Mouse (Mus musculus) forebrain, embryonic 14.5 days (tissue): ENCODE measurements around the gene Magoh. TPM values are rescaled to one million over a fixed set of nuclear protein-coding genes. Genes with fewer than 3 reads are reported as not detected.

Experiments used
- ATAC-seq: fragments of 200-750 bp; cut with Nextera tagmentation; 2 replicates; pipeline ENCODE4 v1.8.0; 2017; ENCODE audit warnings: mild to moderate bottlenecking, moderate library complexity
- DNase-seq: peaks from one replicate; pipeline ENCODE4 v3.0.0-alpha.2; 2015; ENCODE audit warnings: low spot score
- H3K27ac ChIP-seq: fragments of 300-500 bp; sonication (generic); 2 replicates; pipeline ENCODE4 v1.5.1; 2014; ENCODE audit warnings: low read depth, mild to moderate bottlenecking, control low read depth, low read length, moderate library complexity
- H3K27me3 ChIP-seq: fragments of 300-500 bp; sonication (generic); replicated peaks from 2 replicates; pipeline ENCODE4 v1.6.1; 2014; ENCODE audit warnings: low read length, control low read depth, mixed read lengths; ENCODE audit not compliant: control insufficient read depth, insufficient read depth
- H3K36me3 ChIP-seq: fragments of 300-500 bp; sonication (generic); 2 replicates; pipeline ENCODE4 v1.6.1; 2014; ENCODE audit warnings: low read length, control low read depth; ENCODE audit not compliant: control insufficient read depth, insufficient read depth
- H3K4me1 ChIP-seq: fragments of 300-500 bp; sonication (generic); 2 replicates; pipeline ENCODE4 v1.6.1; 2014; ENCODE audit warnings: antibody characterized with exemption, low read length, control low read depth; ENCODE audit not compliant: control insufficient read depth, insufficient read depth
- H3K4me2 ChIP-seq: fragments of 300-500 bp; sonication (generic); 2 replicates; pipeline ENCODE4 v1.6.1; 2014; ENCODE audit warnings: mild to moderate bottlenecking, control low read depth, low read length
- H3K4me3 ChIP-seq: fragments of 300-500 bp; sonication (generic); 2 replicates; pipeline ENCODE4 v1.5.1; 2014; ENCODE audit warnings: low read depth, low read length, control low read depth
- H3K9ac ChIP-seq: fragments of 300-500 bp; sonication (generic); 2 replicates; pipeline ENCODE4 v1.6.1; 2014; ENCODE audit warnings: mild to moderate bottlenecking, low read length, control low read depth, moderate library complexity
- H3K9me3 ChIP-seq: fragments of 300-500 bp; sonication (generic); replicated peaks from 2 replicates; pipeline ENCODE4 v1.6.1; 2016; ENCODE audit warnings: low read length, control low read depth, mixed read lengths; ENCODE audit not compliant: control insufficient read depth
- WGBS: fragments of 180-500 bp; shearing (Covaris S2); extraction: QIAGEN DNeasy Blood & Tissue Kit; methylation state at CpG from one replicate; pipeline ENCODE4 v1.1.7; 2014; 5-methylcytosine and 5-hydroxymethylcytosine counted together
- polyA plus RNA-seq: library from polyadenylated mRNA; unstranded; fragments of >200 nt; fragmentation: Nextera tagmentation; extraction: Ambion mirVana; gene quantifications from 2 replicates; pipeline ENCODE4 v1.2.1, GENCODE M21; 2014

The Magoh gene
- polyA plus RNA-seq, 1 experiment from 2014 or later, result 175 TPM

DNA sequence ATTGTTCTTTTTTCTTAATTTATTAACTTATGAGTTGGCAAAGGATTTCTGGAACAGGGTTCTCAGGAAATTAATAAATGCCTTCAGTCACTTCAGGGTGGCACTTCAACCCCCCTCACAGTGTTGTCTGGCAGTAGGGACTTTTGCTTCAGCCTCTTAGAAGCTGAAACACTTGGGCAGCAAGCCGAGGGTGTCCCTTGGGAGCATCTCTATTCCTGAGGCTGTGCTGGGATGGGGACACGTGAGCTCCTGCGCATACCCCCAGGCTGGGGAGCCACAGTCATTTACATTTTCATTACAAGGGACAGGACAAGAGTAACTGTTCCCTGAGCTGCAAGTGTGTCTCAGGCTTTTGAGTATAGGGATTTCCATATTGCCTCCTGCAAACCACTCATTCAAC is 41.6 kb upstream of the Magoh start:
- Histone ChIP-seq H3K4me2 (no peak overlapping the region), H3K4me1 (peaks cover 71% of the 10 kb centered on the region), H3K36me3 (peaks cover 30% of the 10 kb centered on the region), H3K9ac (no peak overlapping the region), H3K9me3 (no peaks in the 10 kb centered on the region), H3K27me3 (no peaks in the 10 kb centered on the region), H3K27ac (no peak overlapping the region; the same call in none of the 2 replicates), H3K4me3 (no peak overlapping the region)
- WGBS, result 70% methylated on average over 3 of the region's 3 CpGs
- no peak for DNase-seq
- ATAC-seq, result no peak

- H3K9me3 ChIP-seq, result no peaks in the 10 kb centered on the region
- peak overlapping the region; percentile 48; the same call in 1 of the 2 replicates for H3K27ac ChIP-seq
- H3K4me3 ChIP-seq, result no peak overlapping the region
- no peak overlapping the region for H3K4me2 ChIP-seq
- DNase-seq, result peak; percentile 56
- 41% methylated on average over 8 of the region's 8 CpGs for WGBS
- no peak; the same call in 1 of the 2 replicates for ATAC-seq
- no peak overlapping the region for H3K9ac ChIP-seq
- peaks cover 23% of the 10 kb centered on the region for H3K4me1 ChIP-seq
- peaks cover 60% of the 10 kb centered on the region for H3K36me3 ChIP-seq
- H3K27me3 ChIP-seq, result 0 out of 2 replicates have a peak, but pooled peaks cover 3% of the 10 kb centered on the region
Measured at GRCm38 (mm10) chr4:107843687-107844086, 35.9 kb upstream of the Magoh start.

DNA sequence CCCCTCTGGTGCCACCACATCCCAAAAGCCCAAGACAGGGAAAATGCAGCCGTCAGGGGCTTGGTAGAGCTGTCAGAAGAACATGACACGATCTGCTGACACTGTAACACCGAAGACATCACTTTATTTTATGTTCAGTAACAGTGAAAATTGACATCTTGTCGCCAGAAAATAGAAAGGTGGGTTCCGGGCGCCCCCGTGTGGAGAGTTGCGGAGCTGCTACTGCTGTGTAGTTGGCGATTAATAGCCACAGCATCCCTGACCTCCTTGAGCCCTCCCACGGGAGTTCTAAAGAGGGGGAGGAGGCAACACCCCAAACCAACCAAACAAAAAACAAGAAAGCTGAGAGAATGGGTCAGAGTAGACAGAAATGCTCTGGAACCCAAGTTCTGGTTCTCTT is 34.6 kb upstream of the Magoh start:
- peak; percentile 82 for DNase-seq
- Histone ChIP-seq H3K4me1 (peaks cover 18% of the 10 kb centered on the region), H3K4me3 (no peak overlapping the region), H3K27me3 (0 out of 2 replicates have a peak, but pooled peaks cover 3% of the 10 kb centered on the region), H3K36me3 (peaks cover 67% of the 10 kb centered on the region), H3K4me2 (no peak overlapping the region), H3K9ac (no peak overlapping the region), H3K9me3 (no peaks in the 10 kb centered on the region), H3K27ac (peak overlapping the region; percentile 66; the same call in 1 of the 2 replicates)
- 0 out of 2 replicates have a peak, but pooled peaks have one; percentile 11 for ATAC-seq
- WGBS, result under 1% methylated on average over 10 of the region's 10 CpGs

DNA sequence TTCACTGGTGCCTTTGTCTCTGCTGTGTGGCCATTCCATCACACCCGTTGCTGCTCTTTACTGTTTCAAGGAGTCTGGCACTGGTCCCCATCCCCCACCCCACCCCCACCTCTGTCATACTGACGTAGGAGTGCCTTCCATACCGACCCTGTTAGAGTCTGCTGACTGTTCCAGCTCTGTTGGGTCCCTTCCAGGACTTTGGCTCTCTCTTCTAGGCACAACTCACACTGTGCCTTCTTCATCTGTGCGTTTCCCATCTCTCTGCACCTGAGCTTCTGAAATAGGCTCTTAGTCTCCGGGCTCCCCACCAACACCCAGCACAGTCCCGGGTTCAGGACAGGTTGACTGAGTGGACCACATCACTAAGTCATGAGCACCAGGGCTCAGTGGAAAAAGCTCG is 32.8 kb upstream of the Magoh start:
- Histone ChIP-seq H3K9ac (no peak overlapping the region), H3K27ac (no peak overlapping the region), H3K4me1 (peaks cover 16% of the 10 kb centered on the region), H3K36me3 (peaks cover 85% of the 10 kb centered on the region), H3K27me3 (0 out of 2 replicates have a peak, but pooled peaks cover 3% of the 10 kb centered on the region), H3K9me3 (no peaks in the 10 kb centered on the region), H3K4me3 (no peak overlapping the region), H3K4me2 (no peak overlapping the region)
- no peak for DNase-seq
- ATAC-seq, result no peak
- 66% methylated on average over 7 of the region's 7 CpGs for WGBS

GRCm38 (mm10) chr4:107848546-107848945 is 31.0 kb upstream of the Magoh start:
- Histone ChIP-seq H3K9ac (no peak overlapping the region), H3K4me2 (no peak overlapping the region), H3K4me3 (no peak overlapping the region), H3K27ac (no peak overlapping the region), H3K9me3 (no peaks in the 10 kb centered on the region), H3K27me3 (0 out of 2 replicates have a peak, but pooled peaks cover 3% of the 10 kb centered on the region), H3K4me1 (0 out of 2 replicates have a peak, but pooled peaks cover 4% of the 10 kb centered on the region), H3K36me3 (peaks cover 92% of the 10 kb centered on the region)
- 85% methylated on average over 5 of the region's 5 CpGs for WGBS
- DNase-seq (no peak), ATAC-seq (no peak)

- Histone ChIP-seq H3K9ac (no peak overlapping the region), H3K27me3 (0 out of 2 replicates have a peak, but pooled peaks cover 3% of the 10 kb centered on the region), H3K9me3 (no peaks in the 10 kb centered on the region), H3K36me3 (peaks cover 93% of the 10 kb centered on the region), H3K27ac (no peak overlapping the region), H3K4me3 (no peak overlapping the region), H3K4me1 (0 out of 2 replicates have a peak, but pooled peaks cover 2% of the 10 kb centered on the region), H3K4me2 (no peak overlapping the region)
- no peak for DNase-seq
- 83% methylated on average over 9 of the region's 9 CpGs for WGBS
- no peak for ATAC-seq
Measured at GRCm38 (mm10) chr4:107849621-107850020, 29.9 kb upstream of the Magoh start.

GRCm38 (mm10) chr4:107850091-107850490 is 29.5 kb upstream of the Magoh start:
- H3K4me1 ChIP-seq, result no peaks in the 10 kb centered on the region

DNA sequence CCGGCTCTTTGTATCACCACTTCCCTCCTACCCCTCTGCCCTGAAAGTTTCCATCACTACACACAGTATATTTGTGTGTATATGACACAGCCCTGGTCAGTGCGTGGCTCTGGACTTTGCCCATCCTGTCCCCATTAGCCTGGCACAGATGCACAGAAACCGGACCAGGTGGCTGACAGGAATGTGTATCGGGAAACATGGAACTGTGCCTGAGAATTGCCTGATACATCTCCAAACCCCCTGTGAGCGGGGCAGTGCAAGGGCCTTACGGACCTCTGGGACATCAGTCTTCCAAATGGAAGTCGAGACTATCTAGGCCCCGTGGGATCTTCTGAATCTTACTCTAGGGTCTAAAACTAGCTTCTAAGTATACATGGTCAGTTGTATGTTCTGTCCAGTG is 26.2 kb upstream of the Magoh start:
- DNase-seq (no peak), ATAC-seq (no peak)
- WGBS, result 95% methylated on average over 8 of the region's 8 CpGs
- H3K27me3 ChIP-seq, result no peaks in the 10 kb centered on the region
- H3K4me2 ChIP-seq, result no peak overlapping the region
- H3K9ac ChIP-seq, result no peak overlapping the region
- H3K4me3 ChIP-seq, result no peak overlapping the region
- H3K4me1 ChIP-seq, result no peaks in the 10 kb centered on the region
- H3K27ac ChIP-seq, result no peak overlapping the region
- peaks cover 98% of the 10 kb centered on the region for H3K36me3 ChIP-seq
- H3K9me3 ChIP-seq, result no peaks in the 10 kb centered on the region

More at GRCm38 (mm10) chr4:107850091-107850490, 29.5 kb upstream of the Magoh start:
- WGBS, result 92% methylated on average over 8 of the region's 8 CpGs
- DNase-seq (no peak), ATAC-seq (no peak)
- Histone ChIP-seq H3K27me3 (0 out of 2 replicates have a peak, but pooled peaks cover 3% of the 10 kb centered on the region), H3K36me3 (peaks cover 97% of the 10 kb centered on the region), H3K27ac (no peak overlapping the region), H3K9me3 (no peaks in the 10 kb centered on the region), H3K9ac (no peak overlapping the region), H3K4me2 (no peak overlapping the region), H3K4me3 (no peak overlapping the region)

GRCm38 (mm10) chr4:107853836-107854235 is 25.7 kb upstream of the Magoh start:
- DNase-seq, result no peak
- H3K4me1 ChIP-seq, result no peaks in the 10 kb centered on the region

More at GRCm38 (mm10) chr4:107853836-107854235, 25.7 kb upstream of the Magoh start:
- Histone ChIP-seq H3K27me3 (no peaks in the 10 kb centered on the region), H3K36me3 (peaks cover 98% of the 10 kb centered on the region), H3K27ac (no peak overlapping the region), H3K4me2 (no peak overlapping the region), H3K9me3 (no peaks in the 10 kb centered on the region), H3K4me3 (no peak overlapping the region), H3K9ac (no peak overlapping the region)
- ATAC-seq, result no peak
- WGBS, result 94% methylated on average over 7 of the region's 7 CpGs
